Mouse (Mus musculus) heart, embryonic 10.5 days (tissue): ENCODE measurements at regions not wholly inside any gene's neighbourhood (a gene's known extent, or its start where the extent isn't known, plus 50 kb on each side); places are given as distances from the start of the nearest gene placed in this dataset.

Source experiments
- DNase-seq: peaks from one replicate; pipeline ENCODE4 v3.0.0-alpha.2; 2017; ENCODE audit warnings: low spot score
- H3K27ac ChIP-seq: fragments of 300-500 bp; sonication (generic); 2 replicates; pipeline ENCODE4 v1.5.1; 2016; ENCODE audit warnings: mild to moderate bottlenecking
- H3K27me3 ChIP-seq: fragments of 300-500 bp; sonication (generic); 2 replicates; pipeline ENCODE4 v1.6.1; 2016; ENCODE audit warnings: mild to moderate bottlenecking; ENCODE audit not compliant: poor library complexity, insufficient read depth, severe bottlenecking
- H3K36me3 ChIP-seq: fragments of 300-500 bp; sonication (generic); 2 replicates; pipeline ENCODE4 v1.6.1; 2016; ENCODE audit warnings: mild to moderate bottlenecking, moderate library complexity
- H3K4me1 ChIP-seq: fragments of 300-500 bp; sonication (generic); 2 replicates; pipeline ENCODE4 v1.6.1; 2016; ENCODE audit warnings: mild to moderate bottlenecking
- H3K4me3 ChIP-seq: fragments of 300-500 bp; sonication (generic); 2 replicates; pipeline ENCODE4 v1.5.1; 2016; ENCODE audit warnings: mild to moderate bottlenecking, moderate library complexity
- H3K9me3 ChIP-seq: fragments of 300-500 bp; sonication (generic); 2 replicates; pipeline ENCODE4 v1.6.1; 2016; ENCODE audit warnings: mild to moderate bottlenecking, moderate library complexity
- WGBS: fragments of 180-500 bp; shearing (Covaris S2); methylation state at CpG from one replicate; pipeline ENCODE4 v1.1.7; 2016; 5-methylcytosine and 5-hydroxymethylcytosine counted together

- no peak for DNase-seq
- Histone ChIP-seq H3K27me3 (no peaks in the 10 kb centered on the region), H3K27ac (no peak overlapping the region), H3K4me3 (no peak overlapping the region), H3K9me3 (no peaks in the 10 kb centered on the region), H3K36me3 (no peaks in the 10 kb centered on the region), H3K4me1 (peaks cover 4% of the 10 kb centered on the region; the same call in 1 of the 2 replicates)
- WGBS: 64% methylated on average over 2 of the region's 2 CpGs
Measured at GRCm38 (mm10) chr15:68014605-68015305, 1514.0 kb upstream of the Lrrc6 start.

GRCm38 (mm10) chr15:68011162-68011561, 1510.5 kb upstream of the Lrrc6 start:
- Histone ChIP-seq H3K27ac (no peak overlapping the region), H3K36me3 (no peaks in the 10 kb centered on the region), H3K27me3 (no peaks in the 10 kb centered on the region), H3K4me1 (peaks cover 4% of the 10 kb centered on the region; the same call in 1 of the 2 replicates), H3K4me3 (no peak overlapping the region), H3K9me3 (no peaks in the 10 kb centered on the region)
- DNase-seq: no peak
- WGBS: 75% methylated on average over 1 of the region's 1 CpGs

GRCm38 (mm10) chr15:68010189-68010588, 1509.5 kb upstream of the Lrrc6 start:
- H3K36me3 ChIP-seq: no peaks in the 10 kb centered on the region
- no peak overlapping the region for H3K4me3 ChIP-seq
- peaks cover 4% of the 10 kb centered on the region; the same call in 1 of the 2 replicates for H3K4me1 ChIP-seq
- no peaks in the 10 kb centered on the region for H3K9me3 ChIP-seq
- DNase-seq: peak; percentile 76
- WGBS: 86% methylated on average over 1 of the region's 1 CpGs
- no peaks in the 10 kb centered on the region for H3K27me3 ChIP-seq
- no peak overlapping the region for H3K27ac ChIP-seq

GRCm38 (mm10) chr15:68004798-68005197, 1504.1 kb upstream of the Lrrc6 start:
- 56% methylated on average over 5 of the region's 5 CpGs for WGBS
- H3K4me1 ChIP-seq: peaks cover 5% of the 10 kb centered on the region
- no peaks in the 10 kb centered on the region for H3K36me3 ChIP-seq
- no peaks in the 10 kb centered on the region for H3K9me3 ChIP-seq
- no peak for DNase-seq
- no peak overlapping the region for H3K4me3 ChIP-seq
- H3K27me3 ChIP-seq: no peaks in the 10 kb centered on the region
- H3K27ac ChIP-seq: no peak overlapping the region

GRCm38 (mm10) chr15:67996532-67996931, 1495.8 kb upstream of the Lrrc6 start:
- no peak for DNase-seq
- Histone ChIP-seq H3K9me3 (no peaks in the 10 kb centered on the region), H3K27me3 (no peaks in the 10 kb centered on the region), H3K4me1 (no peaks in the 10 kb centered on the region), H3K36me3 (no peaks in the 10 kb centered on the region), H3K27ac (no peak overlapping the region), H3K4me3 (no peak overlapping the region)
- 84% methylated on average over 7 of the region's 7 CpGs for WGBS

GRCm38 (mm10) chr15:67989428-67990272, 1488.9 kb upstream of the Lrrc6 start:
- H3K4me3 ChIP-seq: no peak overlapping the region
- no peaks in the 10 kb centered on the region for H3K4me1 ChIP-seq
- no peaks in the 10 kb centered on the region for H3K9me3 ChIP-seq
- H3K36me3 ChIP-seq: no peaks in the 10 kb centered on the region
- no peak for DNase-seq
- no peak overlapping the region for H3K27ac ChIP-seq
- no peaks in the 10 kb centered on the region for H3K27me3 ChIP-seq
- 86% methylated on average over 5 of the region's 5 CpGs for WGBS

GRCm38 (mm10) chr15:67987941-67988340, 1487.2 kb upstream of the Lrrc6 start:
- Histone ChIP-seq H3K27ac (no peak overlapping the region), H3K27me3 (no peaks in the 10 kb centered on the region), H3K9me3 (no peaks in the 10 kb centered on the region), H3K4me1 (no peaks in the 10 kb centered on the region), H3K4me3 (no peak overlapping the region), H3K36me3 (no peaks in the 10 kb centered on the region)
- 88% methylated on average over 4 of the region's 4 CpGs for WGBS
- no peak for DNase-seq

- H3K27me3 ChIP-seq: no peaks in the 10 kb centered on the region
- WGBS: 13% methylated on average over 1 of the region's 1 CpGs
- no peaks in the 10 kb centered on the region for H3K9me3 ChIP-seq
- H3K4me1 ChIP-seq: no peaks in the 10 kb centered on the region
- H3K4me3 ChIP-seq: no peak overlapping the region
- no peak for DNase-seq
- H3K27ac ChIP-seq: no peak overlapping the region
- no peaks in the 10 kb centered on the region for H3K36me3 ChIP-seq
Measured at GRCm38 (mm10) chr15:67983253-67983652, 1482.5 kb upstream of the Lrrc6 start.

GRCm38 (mm10) chr15:67981876-67982275, 1481.2 kb upstream of the Lrrc6 start:
- Histone ChIP-seq H3K4me3 (no peak overlapping the region), H3K9me3 (no peaks in the 10 kb centered on the region), H3K27ac (no peak overlapping the region), H3K4me1 (no peaks in the 10 kb centered on the region), H3K36me3 (no peaks in the 10 kb centered on the region), H3K27me3 (no peaks in the 10 kb centered on the region)
- WGBS: 87% methylated on average over 3 of the region's 3 CpGs
- no peak for DNase-seq

GRCm38 (mm10) chr15:67979451-67979850, 1478.7 kb upstream of the Lrrc6 start:
- Histone ChIP-seq H3K4me1 (no peaks in the 10 kb centered on the region), H3K9me3 (no peaks in the 10 kb centered on the region), H3K27ac (no peak overlapping the region), H3K4me3 (no peak overlapping the region), H3K27me3 (no peaks in the 10 kb centered on the region), H3K36me3 (no peaks in the 10 kb centered on the region)
- no peak for DNase-seq
- 80% methylated on average over 3 of the region's 3 CpGs for WGBS

- H3K36me3 ChIP-seq: no peaks in the 10 kb centered on the region
- DNase-seq: no peak
- no peaks in the 10 kb centered on the region for H3K4me1 ChIP-seq
- H3K27me3 ChIP-seq: no peaks in the 10 kb centered on the region
- H3K9me3 ChIP-seq: no peaks in the 10 kb centered on the region
- WGBS: 88% methylated on average over 2 of the region's 2 CpGs
- H3K4me3 ChIP-seq: no peak overlapping the region
- H3K27ac ChIP-seq: no peak overlapping the region
Measured at GRCm38 (mm10) chr15:67977210-67977609, 1476.5 kb upstream of the Lrrc6 start.

GRCm38 (mm10) chr15:67971998-67972397, 1471.3 kb upstream of the Lrrc6 start:
- no peak for DNase-seq
- Histone ChIP-seq H3K27ac (no peak overlapping the region), H3K9me3 (no peaks in the 10 kb centered on the region), H3K27me3 (no peaks in the 10 kb centered on the region), H3K4me1 (no peaks in the 10 kb centered on the region), H3K36me3 (no peaks in the 10 kb centered on the region), H3K4me3 (no peak overlapping the region)
- 70% methylated on average over 3 of the region's 3 CpGs for WGBS

GRCm38 (mm10) chr15:67954216-67954615, 1453.5 kb upstream of the Lrrc6 start:
- H3K27me3 ChIP-seq: no peaks in the 10 kb centered on the region
- H3K27ac ChIP-seq: no peak overlapping the region
- no peaks in the 10 kb centered on the region for H3K9me3 ChIP-seq
- H3K36me3 ChIP-seq: no peaks in the 10 kb centered on the region
- no peaks in the 10 kb centered on the region for H3K4me1 ChIP-seq
- no peak for DNase-seq
- no peak overlapping the region for H3K4me3 ChIP-seq
- 74% methylated on average over 2 of the region's 2 CpGs for WGBS
